Mouse (Mus musculus) embryonic facial prominence, embryonic 10.5 days (tissue): Measurements from ENCODE around the gene Slc22a5. TPM values are rescaled to one million over a fixed set of nuclear protein-coding genes. Genes with fewer than 3 reads are reported as not detected.

Experiments
- DNase-seq: peaks from one replicate; pipeline ENCODE4 v3.0.0-alpha.2; 2017; ENCODE audit warnings: low spot score
- H3K27ac ChIP-seq: fragments of 300-500 bp; sonication (generic); replicated peaks from 2 replicates; pipeline ENCODE4 v1.5.1; 2016; ENCODE audit warnings: mild to moderate bottlenecking
- H3K27me3 ChIP-seq: fragments of 300-500 bp; sonication (generic); replicated peaks from 2 replicates; pipeline ENCODE4 v1.6.1; 2016; ENCODE audit warnings: low read depth, mild to moderate bottlenecking; ENCODE audit not compliant: poor library complexity, severe bottlenecking
- H3K36me3 ChIP-seq: fragments of 300-500 bp; sonication (generic); replicated peaks from 2 replicates; pipeline ENCODE4 v1.6.1; 2016; ENCODE audit warnings: mild to moderate bottlenecking, moderate library complexity
- H3K4me1 ChIP-seq: fragments of 300-500 bp; sonication (generic); 2 replicates; pipeline ENCODE4 v1.6.1; 2016
- H3K4me3 ChIP-seq: fragments of 300-500 bp; sonication (generic); 2 replicates; pipeline ENCODE4 v1.5.1; 2016; ENCODE audit warnings: mild to moderate bottlenecking, moderate library complexity
- H3K9me3 ChIP-seq: fragments of 300-500 bp; sonication (generic); 2 replicates; pipeline ENCODE4 v1.6.1; 2016; ENCODE audit warnings: mild to moderate bottlenecking
- WGBS: fragments of 180-500 bp; shearing (Covaris S2); methylation state at CpG from one replicate; pipeline ENCODE4 v1.1.7; 2016; 5-methylcytosine and 5-hydroxymethylcytosine counted together
- polyA plus RNA-seq: library from polyadenylated mRNA; unstranded; fragments of >200 nt; fragmentation: Nextera tagmentation; extraction: Ambion mirVana; gene quantifications from 2 replicates; pipeline ENCODE4 v1.2.1, GENCODE M21; 2016

Slc22a5 gene
- polyA plus RNA-seq, 1 experiment from 2014 or later, result 8.7 TPM

DNA sequence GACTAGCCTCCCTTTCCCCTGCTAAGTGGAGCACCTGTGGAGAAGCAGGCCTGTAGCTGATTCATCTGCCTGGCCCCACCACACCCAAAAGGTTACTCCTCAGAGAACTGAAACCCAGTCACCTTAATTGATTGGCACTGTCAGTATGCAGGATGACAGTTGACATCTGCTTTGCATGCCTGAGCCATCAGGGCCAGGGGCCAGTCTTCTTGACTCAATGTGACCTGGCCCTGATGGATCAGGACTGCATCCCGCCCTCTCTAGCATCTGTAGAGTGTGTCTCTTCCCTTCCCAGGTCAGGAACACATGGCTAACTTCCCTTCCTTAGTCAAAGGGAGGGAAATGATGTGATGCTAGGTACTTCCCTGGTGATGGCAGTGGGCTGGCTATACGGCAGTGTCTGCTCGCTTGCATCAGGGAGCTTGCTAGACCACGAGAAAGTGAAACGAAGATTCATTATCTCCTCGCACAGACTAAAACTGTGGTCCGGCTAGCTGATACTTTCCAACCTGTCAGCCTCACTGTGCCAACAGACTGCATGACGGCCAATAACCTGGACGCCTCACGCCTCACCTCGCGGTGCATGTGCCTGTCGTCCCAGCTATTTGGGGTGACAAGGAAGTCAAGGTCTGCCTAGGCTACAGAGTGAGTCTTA lies 70.8 kb downstream of the Slc22a5 start:
- 90% methylated on average over 13 of the region's 13 CpGs for WGBS

GRCm38 (mm10) chr11:53819511-53819910 lies 71.9 kb downstream of the Slc22a5 start:
- H3K27me3 ChIP-seq, result no peaks in the 10 kb centered on the region
- no peak for DNase-seq
- H3K36me3 ChIP-seq, result no peaks in the 10 kb centered on the region
- H3K27ac ChIP-seq, result no peak overlapping the region
- no peaks in the 10 kb centered on the region for H3K9me3 ChIP-seq
- H3K4me1 ChIP-seq, result 0 out of 2 replicates have a peak, but pooled peaks cover 4% of the 10 kb centered on the region
- 91% methylated on average over 6 of the region's 6 CpGs for WGBS
- H3K4me3 ChIP-seq, result no peak overlapping the region

More for the DNA sequence above, 70.8 kb downstream of the Slc22a5 start:
- Histone ChIP-seq H3K9me3 (no peaks in the 10 kb centered on the region), H3K4me3 (no peak overlapping the region), H3K27ac (no peak overlapping the region), H3K27me3 (no peaks in the 10 kb centered on the region), H3K36me3 (no peaks in the 10 kb centered on the region), H3K4me1 (0 out of 2 replicates have a peak, but pooled peaks cover 4% of the 10 kb centered on the region)
- DNase-seq, result no peak

DNA sequence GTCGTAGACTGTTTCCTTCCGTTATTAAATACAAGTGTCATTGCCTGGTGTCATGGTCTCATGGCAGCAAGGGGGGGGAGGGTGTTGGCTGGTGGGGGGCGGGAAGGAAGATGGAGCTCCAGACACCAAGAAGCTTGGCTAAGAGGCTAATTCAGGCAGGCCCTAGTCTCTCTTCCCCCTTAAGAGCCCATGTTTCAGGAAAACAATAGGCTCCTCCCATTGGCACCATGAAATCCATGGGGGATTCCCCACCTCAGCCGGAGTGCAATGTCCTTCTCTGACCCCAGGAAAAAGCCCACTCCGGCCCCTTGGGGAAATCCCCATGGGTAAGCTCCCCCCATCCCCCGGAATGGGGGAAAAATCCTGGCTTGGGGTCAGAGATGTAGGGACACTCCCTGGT lies 72.7 kb downstream of the Slc22a5 start:
- Histone ChIP-seq H3K36me3 (no peaks in the 10 kb centered on the region), H3K27me3 (no peaks in the 10 kb centered on the region), H3K4me3 (no peak overlapping the region), H3K4me1 (0 out of 2 replicates have a peak, but pooled peaks cover 4% of the 10 kb centered on the region), H3K9me3 (no peaks in the 10 kb centered on the region), H3K27ac (no peak overlapping the region)
- WGBS, result 66% methylated on average over 6 of the region's 6 CpGs
- DNase-seq, result no peak

DNA sequence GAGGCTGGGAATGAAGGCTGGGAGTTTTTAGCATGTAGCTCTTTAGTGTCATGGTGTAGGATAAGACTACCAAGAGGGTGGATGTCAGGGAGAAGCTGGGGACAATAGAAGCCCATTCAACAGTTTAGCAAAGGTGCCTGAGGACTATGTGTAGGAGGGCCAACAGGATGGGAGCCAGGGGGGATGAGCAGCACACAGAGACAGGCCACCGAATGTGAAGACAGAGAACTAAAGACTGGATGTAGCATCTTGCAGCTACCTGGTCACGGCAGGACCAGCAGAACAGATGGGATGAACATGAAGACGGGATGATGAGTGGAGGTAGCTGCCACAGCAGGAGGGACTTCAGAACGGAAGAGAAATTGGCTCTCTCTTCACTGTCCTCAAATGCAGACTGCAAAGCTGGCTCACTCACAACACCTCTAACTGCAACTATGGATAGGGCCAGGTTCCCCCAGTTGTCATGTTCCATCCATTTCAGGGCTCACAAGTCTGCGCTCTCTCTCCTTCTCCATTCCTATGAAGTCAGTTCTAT lies 74.6 kb downstream of the Slc22a5 start:
- no peak overlapping the region for H3K4me3 ChIP-seq
- 93% methylated on average over 5 of the region's 5 CpGs for WGBS
- H3K4me1 ChIP-seq, result 0 out of 2 replicates have a peak, but pooled peaks cover 4% of the 10 kb centered on the region
- no peak overlapping the region for H3K27ac ChIP-seq
- no peaks in the 10 kb centered on the region for H3K9me3 ChIP-seq
- DNase-seq, result no peak
- H3K27me3 ChIP-seq, result no peaks in the 10 kb centered on the region
- H3K36me3 ChIP-seq, result no peaks in the 10 kb centered on the region

GRCm38 (mm10) chr11:53814810-53815209 lies 76.7 kb downstream of the Slc22a5 start:
- H3K9me3 ChIP-seq, result no peaks in the 10 kb centered on the region
- H3K27me3 ChIP-seq, result no peaks in the 10 kb centered on the region
- H3K27ac ChIP-seq, result no peak overlapping the region
- H3K4me1 ChIP-seq, result peaks cover 4% of the 10 kb centered on the region; the same call in 1 of the 2 replicates
- no peaks in the 10 kb centered on the region for H3K36me3 ChIP-seq
- 71% methylated on average over 3 of the region's 3 CpGs for WGBS
- no peak for DNase-seq
- H3K4me3 ChIP-seq, result no peak overlapping the region

Other genes starting within 250 kb of the Slc22a5 start
- gene Rad50, start 184.3 kb downstream of the Slc22a5 start, polyA plus RNA-seq, result 24.6 and 25.8 TPM in 2 replicates
- not detected in 2 replicates for gene Il5, start 170.9 kb downstream of the Slc22a5 start, polyA plus RNA-seq
- gene Irf1, start 121.6 kb downstream of the Slc22a5 start, polyA plus RNA-seq, result 5.6 and 7.0 TPM in 2 replicates
- not detected in 2 replicates for gene Gm17334, start 118.5 kb downstream of the Slc22a5 start, polyA plus RNA-seq
- not detected in 2 replicates for gene Gm12216, start 32.4 kb downstream of the Slc22a5 start, polyA plus RNA-seq
- gene Slc22a21, start 88.7 kb upstream of the Slc22a5 start, polyA plus RNA-seq, result 2.1 and 2.6 TPM in 2 replicates
- 0.82 and 1.1 TPM in 2 replicates for gene Slc22a4, start 136.4 kb upstream of the Slc22a5 start, polyA plus RNA-seq
- 91.1 and 112 TPM in 2 replicates for gene Pdlim4, start 177.4 kb upstream of the Slc22a5 start, polyA plus RNA-seq
- gene P4ha2, start 208.4 kb upstream of the Slc22a5 start, polyA plus RNA-seq, result 36.5 and 36.8 TPM in 2 replicates